Mouse (Mus musculus) intestine, embryonic 14.5 days (tissue): ENCODE data around the gene Abi3bp. TPM values are rescaled to one million over a fixed set of nuclear protein-coding genes. Genes with fewer than 3 reads are reported as not detected.

Experiments used
- ATAC-seq: fragments of 200-750 bp; cut with Nextera tagmentation; replicated peaks from 2 replicates; pipeline ENCODE4 v1.8.0; 2017; ENCODE audit warnings: low read depth, moderate number of reproducible peaks, moderate TSS enrichment, moderate library complexity; ENCODE audit not compliant: low FRiP score, low TSS enrichment
- DNase-seq: peaks from one replicate; pipeline ENCODE4 v3.0.0-alpha.2; 2018; ENCODE audit warnings: low spot score
- H3K27ac ChIP-seq: fragments of 300-500 bp; sonication (generic); 2 replicates; pipeline ENCODE4 v1.5.1; 2014; ENCODE audit warnings: low read depth, mild to moderate bottlenecking, control low read depth
- H3K27me3 ChIP-seq: fragments of 300-500 bp; sonication (generic); replicated peaks from 2 replicates; pipeline ENCODE4 v1.6.1; 2014; ENCODE audit warnings: low read length, control low read depth; ENCODE audit not compliant: control insufficient read depth, insufficient read depth
- H3K36me3 ChIP-seq: fragments of 300-500 bp; sonication (generic); 2 replicates; pipeline ENCODE4 v1.6.1; 2014; ENCODE audit warnings: low read length, control low read depth; ENCODE audit not compliant: control insufficient read depth, insufficient read depth
- H3K4me1 ChIP-seq: fragments of 300-500 bp; sonication (generic); replicated peaks from 2 replicates; pipeline ENCODE4 v1.6.1; 2014; ENCODE audit warnings: low read length, control low read depth, mixed read lengths; ENCODE audit not compliant: control insufficient read depth, insufficient read depth
- H3K4me2 ChIP-seq: fragments of 300-500 bp; sonication (generic); 2 replicates; pipeline ENCODE4 v1.6.1; 2014; ENCODE audit warnings: low read length
- H3K4me3 ChIP-seq: fragments of 300-500 bp; sonication (generic); 2 replicates; pipeline ENCODE4 v1.5.1; 2014; ENCODE audit warnings: low read depth, low read length, control low read depth, mixed read lengths
- H3K9ac ChIP-seq: fragments of 300-500 bp; sonication (generic); 2 replicates; pipeline ENCODE4 v1.6.1; 2014; ENCODE audit warnings: mild to moderate bottlenecking, low read length
- H3K9me3 ChIP-seq: fragments of 300-500 bp; sonication (generic); 2 replicates; pipeline ENCODE4 v1.6.1; 2016; ENCODE audit warnings: low read length, control low read depth; ENCODE audit not compliant: control insufficient read depth
- WGBS: fragments of 180-500 bp; shearing (Covaris S2); extraction: QIAGEN DNeasy Blood & Tissue Kit; methylation state at CpG from one replicate; pipeline ENCODE4 v1.1.7; 2014; 5-methylcytosine and 5-hydroxymethylcytosine counted together
- polyA plus RNA-seq: library from polyadenylated mRNA; unstranded; fragments of >200 nt; fragmentation: Nextera tagmentation; extraction: Ambion mirVana; gene quantifications from 2 replicates; pipeline ENCODE4 v1.2.1, GENCODE M21; 2014

Abi3bp gene
- polyA plus RNA-seq, 1 experiment from 2014 or later, result 12.9 TPM

DNA sequence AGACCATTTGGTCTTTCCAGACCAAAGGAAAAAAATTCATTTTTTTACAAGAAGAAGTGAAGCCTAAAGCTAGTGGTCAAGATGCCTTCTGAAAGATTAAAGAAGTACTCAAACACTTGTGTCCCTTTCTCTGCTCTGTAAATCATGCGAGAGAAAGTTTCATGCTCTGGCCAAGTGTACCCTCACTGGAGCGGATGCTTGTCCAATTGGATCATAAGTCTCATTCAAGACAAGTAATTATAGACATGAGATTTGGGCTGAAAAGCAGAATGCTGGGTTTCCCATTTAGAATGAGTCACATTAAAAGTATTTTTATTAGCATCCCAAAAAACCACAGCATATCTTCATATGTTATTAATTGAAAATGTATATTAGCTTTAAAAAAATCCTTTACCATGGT lies 4.5 kb upstream of the Abi3bp start:
- ATAC-seq (no peak), DNase-seq (no peak)
- Histone ChIP-seq H3K27ac (no peak overlapping the region), H3K9me3 (no peaks in the 10 kb centered on the region), H3K4me2 (no peak overlapping the region), H3K27me3 (no peaks in the 10 kb centered on the region), H3K4me3 (no peak overlapping the region), H3K4me1 (no peaks in the 10 kb centered on the region), H3K9ac (no peak overlapping the region), H3K36me3 (no peaks in the 10 kb centered on the region)
- 97% methylated on average over 2 of the region's 2 CpGs for WGBS

DNA sequence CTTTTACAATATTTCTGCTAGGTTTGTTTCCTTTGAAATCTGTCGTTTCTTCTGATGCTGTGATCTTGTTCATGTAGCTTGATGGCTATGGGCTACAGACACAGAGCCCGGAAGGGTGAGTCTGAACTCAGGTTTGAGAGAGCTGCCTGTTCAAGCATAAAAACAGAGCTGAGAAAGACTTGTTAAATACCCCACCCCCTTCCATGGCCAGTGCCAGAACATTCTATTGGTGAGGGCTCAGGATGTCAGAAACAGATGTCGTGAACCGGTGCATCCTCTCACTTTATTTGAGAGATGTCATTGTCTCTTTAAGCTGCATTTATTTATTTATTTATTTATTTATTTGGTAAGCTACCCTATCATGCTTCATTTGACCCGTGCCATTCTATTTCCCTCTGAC lies 2.0 kb upstream of the Abi3bp start:
- Histone ChIP-seq H3K9ac (no peak overlapping the region), H3K9me3 (no peaks in the 10 kb centered on the region), H3K27me3 (no peaks in the 10 kb centered on the region), H3K4me3 (no peak overlapping the region), H3K27ac (no peak overlapping the region), H3K4me2 (no peak overlapping the region), H3K36me3 (no peaks in the 10 kb centered on the region), H3K4me1 (no peaks in the 10 kb centered on the region)
- DNase-seq (no peak), ATAC-seq (no peak)
- 83% methylated on average over 5 of the region's 5 CpGs for WGBS

DNA sequence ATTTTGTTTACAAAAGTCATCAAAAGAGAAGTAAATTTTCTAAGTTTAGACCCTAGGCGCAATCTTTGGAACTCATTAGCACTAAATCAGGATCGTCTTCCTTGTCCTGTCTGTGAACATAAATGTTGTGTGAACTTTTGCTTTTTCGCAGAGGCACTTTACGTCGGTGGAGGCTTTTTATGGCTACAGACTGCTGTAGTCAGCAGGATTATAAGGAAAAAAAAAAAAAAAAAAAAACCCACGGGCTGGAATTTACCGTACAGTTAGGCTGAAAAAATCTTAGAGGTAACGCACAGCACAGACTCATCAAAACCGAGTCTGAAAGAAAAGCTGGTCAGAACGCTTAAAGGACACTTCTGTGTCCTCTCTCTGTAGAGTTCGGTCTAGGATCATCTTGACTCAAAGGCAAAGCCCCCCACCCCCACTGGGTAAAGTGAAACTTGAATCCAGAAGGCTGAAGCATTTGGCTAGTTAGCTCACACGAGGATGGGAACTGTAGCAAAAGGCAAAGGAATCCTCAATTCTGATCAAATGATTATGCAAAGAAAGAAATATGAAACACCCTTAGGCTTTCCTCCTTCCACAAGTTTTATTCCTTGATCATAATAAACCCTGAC lies 1.0 kb downstream of the Abi3bp start:
- no peaks in the 10 kb centered on the region for H3K27me3 ChIP-seq
- peak overlapping the region; percentile 61 for H3K27ac ChIP-seq
- H3K9me3 ChIP-seq, result no peaks in the 10 kb centered on the region
- H3K4me3 ChIP-seq, result peak overlapping the region; percentile 36
- H3K36me3 ChIP-seq, result no peaks in the 10 kb centered on the region
- DNase-seq (peak; percentile 56), ATAC-seq (no peak)
- peak overlapping the region; percentile 35 for H3K9ac ChIP-seq
- H3K4me2 ChIP-seq, result peak overlapping the region; percentile 58
- no peaks in the 10 kb centered on the region for H3K4me1 ChIP-seq
- WGBS, result 18% methylated on average over 12 of the region's 12 CpGs

DNA sequence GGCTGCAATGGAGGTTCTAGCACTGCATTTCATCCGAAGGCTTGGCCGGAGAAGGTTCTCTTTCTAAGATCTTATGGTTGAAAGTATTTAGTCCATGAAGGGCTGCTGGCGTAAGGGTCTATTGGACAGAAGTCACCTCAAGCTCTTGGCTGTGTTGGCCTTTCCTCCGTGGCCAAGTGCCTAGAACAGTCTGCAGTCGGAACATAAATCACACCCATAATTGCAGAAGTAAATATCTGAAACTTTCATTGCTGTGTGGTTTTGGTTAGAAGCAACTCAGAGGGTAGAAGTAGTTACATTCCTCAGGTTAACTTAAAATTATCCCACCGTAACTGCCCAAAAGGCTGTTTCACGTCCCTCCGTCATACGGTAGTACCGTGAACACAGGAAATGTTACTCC lies 5.8 kb downstream of the Abi3bp start:
- no peak for ATAC-seq
- Histone ChIP-seq H3K4me3 (no peak overlapping the region), H3K27me3 (no peaks in the 10 kb centered on the region), H3K36me3 (no peaks in the 10 kb centered on the region), H3K9me3 (no peaks in the 10 kb centered on the region), H3K4me2 (no peak overlapping the region), H3K27ac (no peak overlapping the region), H3K9ac (no peak overlapping the region), H3K4me1 (no peaks in the 10 kb centered on the region)
- no peak for DNase-seq
- WGBS, result 88% methylated on average over 10 of the region's 10 CpGs

DNA sequence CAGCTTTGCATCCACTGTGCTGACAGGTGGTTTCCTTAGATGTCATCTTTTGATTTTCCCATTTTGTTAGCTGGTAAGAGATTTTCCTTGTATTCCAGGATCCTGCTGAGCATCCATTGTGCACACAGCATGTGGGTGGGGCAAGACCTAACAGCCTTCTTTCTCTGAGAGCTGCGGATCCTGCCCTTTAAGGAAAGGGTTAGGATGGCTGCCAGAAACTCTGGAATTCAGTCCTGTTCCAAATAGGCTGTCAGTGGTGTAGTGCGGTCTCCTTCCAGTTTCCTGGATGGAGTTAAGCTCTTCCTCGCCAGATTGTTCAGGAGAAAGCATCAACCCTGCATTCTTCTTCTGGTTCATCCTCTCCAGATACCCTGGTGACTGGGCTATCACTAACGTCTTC lies 8.8 kb downstream of the Abi3bp start:
- no peak for ATAC-seq
- no peak for DNase-seq

DNA sequence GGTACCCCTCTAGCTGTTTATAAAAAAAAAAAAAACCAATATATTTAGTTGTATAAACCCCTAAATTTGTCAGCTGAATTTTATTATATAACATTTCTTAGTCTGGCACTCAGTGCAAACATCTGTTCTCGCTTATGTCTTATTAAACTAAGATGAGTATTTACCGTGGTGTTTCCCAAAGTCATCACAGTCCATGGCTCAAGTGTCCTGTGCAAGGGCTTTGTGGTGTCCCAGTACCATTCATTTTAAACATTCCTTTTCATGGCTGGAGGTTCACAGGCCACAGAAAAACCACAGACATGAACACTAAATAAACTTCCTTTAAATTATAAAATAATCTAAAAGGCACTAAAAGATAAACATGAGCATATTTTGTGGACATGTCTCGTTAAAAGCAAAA lies 13.2 kb downstream of the Abi3bp start:
- Histone ChIP-seq H3K4me2 (no peak overlapping the region), H3K27ac (no peak overlapping the region), H3K9ac (no peak overlapping the region), H3K36me3 (no peaks in the 10 kb centered on the region), H3K27me3 (no peaks in the 10 kb centered on the region), H3K4me3 (no peak overlapping the region), H3K9me3 (no peaks in the 10 kb centered on the region), H3K4me1 (no peaks in the 10 kb centered on the region)
- WGBS, result 60% methylated on average over 3 of the region's 3 CpGs
- ATAC-seq (no peak), DNase-seq (no peak)

More for the DNA sequence above, 8.8 kb downstream of the Abi3bp start:
- Histone ChIP-seq H3K27me3 (no peaks in the 10 kb centered on the region), H3K27ac (no peak overlapping the region), H3K9me3 (no peaks in the 10 kb centered on the region), H3K4me3 (no peak overlapping the region), H3K36me3 (no peaks in the 10 kb centered on the region), H3K4me2 (peak overlapping the region; percentile 8; the same call in 1 of the 2 replicates), H3K9ac (no peak overlapping the region), H3K4me1 (no peaks in the 10 kb centered on the region)
- 30% methylated on average over 4 of the region's 4 CpGs for WGBS

DNA sequence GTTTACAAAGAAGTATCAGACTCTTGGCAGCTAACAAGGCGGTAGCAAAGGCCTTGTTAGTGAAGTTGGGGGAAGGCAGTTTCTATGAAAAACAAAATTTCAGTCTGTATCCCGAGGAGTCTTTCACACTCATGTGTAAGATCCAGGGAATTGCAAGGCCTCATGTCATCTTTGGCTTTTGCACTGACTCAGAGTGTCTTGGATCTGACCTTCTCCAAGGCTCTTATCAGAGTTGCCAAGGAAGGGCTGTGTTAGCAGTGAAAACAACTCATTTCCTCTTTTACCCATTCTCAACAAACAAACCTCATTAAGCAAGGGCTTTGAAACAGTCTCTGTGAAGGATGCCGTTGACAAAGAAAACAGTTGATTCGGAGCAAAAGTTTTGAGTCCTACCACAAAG lies 17.6 kb downstream of the Abi3bp start:
- Histone ChIP-seq H3K4me3 (no peak overlapping the region), H3K4me2 (no peak overlapping the region), H3K9me3 (no peaks in the 10 kb centered on the region), H3K9ac (no peak overlapping the region), H3K27me3 (no peaks in the 10 kb centered on the region), H3K27ac (no peak overlapping the region), H3K36me3 (no peaks in the 10 kb centered on the region), H3K4me1 (no peaks in the 10 kb centered on the region)
- 75% methylated on average over 4 of the region's 4 CpGs for WGBS
- no peak for DNase-seq
- no peak for ATAC-seq

DNA sequence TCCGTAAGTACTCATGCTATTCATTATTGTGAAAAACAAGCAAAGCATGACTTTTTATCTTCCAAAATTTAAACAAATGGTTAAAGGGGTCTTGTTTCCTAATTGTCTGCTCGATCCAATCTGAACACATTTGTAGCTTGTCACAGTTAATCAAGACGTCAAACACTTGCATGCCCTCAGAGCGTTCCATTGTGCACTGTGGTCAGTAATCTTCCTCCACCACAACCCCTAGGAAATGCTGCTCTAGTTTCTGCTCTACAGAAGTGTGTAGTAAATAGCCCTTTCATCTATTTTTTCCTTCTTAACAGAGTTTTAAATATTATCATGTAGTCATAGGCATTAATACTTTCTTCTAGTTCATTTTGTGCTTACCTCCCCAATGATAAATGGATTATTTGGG lies 19.1 kb downstream of the Abi3bp start:
- ATAC-seq (no peak), DNase-seq (no peak)
- Histone ChIP-seq H3K27ac (no peak overlapping the region), H3K4me1 (0 out of 2 replicates have a peak, but pooled peaks cover 2% of the 10 kb centered on the region), H3K4me3 (no peak overlapping the region), H3K27me3 (no peaks in the 10 kb centered on the region), H3K4me2 (no peak overlapping the region), H3K36me3 (no peaks in the 10 kb centered on the region), H3K9ac (no peak overlapping the region), H3K9me3 (no peaks in the 10 kb centered on the region)
- 67% methylated on average over 4 of the region's 4 CpGs for WGBS

DNA sequence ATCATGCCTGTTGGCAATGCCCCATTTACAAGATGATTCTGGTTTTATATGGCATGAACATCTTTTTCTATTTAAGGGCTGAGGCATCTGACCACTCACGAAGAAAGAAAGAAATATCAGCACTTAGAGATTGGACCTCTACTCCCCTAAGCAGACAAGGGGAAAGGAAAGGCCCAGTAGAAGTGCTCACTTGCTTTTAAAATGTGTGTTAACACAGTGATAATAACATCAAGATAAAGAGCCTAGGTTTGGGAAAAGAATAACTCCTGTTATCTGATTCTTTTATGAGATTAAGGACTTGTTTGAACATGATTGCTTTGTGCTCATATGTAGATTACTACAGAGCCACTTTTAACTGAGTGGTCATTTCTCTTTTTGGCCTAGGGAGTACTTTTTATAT lies 21.0 kb downstream of the Abi3bp start:
- Histone ChIP-seq H3K36me3 (no peaks in the 10 kb centered on the region), H3K27me3 (no peaks in the 10 kb centered on the region), H3K27ac (no peak overlapping the region), H3K4me1 (0 out of 2 replicates have a peak, but pooled peaks cover 3% of the 10 kb centered on the region), H3K9me3 (no peaks in the 10 kb centered on the region), H3K9ac (no peak overlapping the region), H3K4me2 (no peak overlapping the region), H3K4me3 (no peak overlapping the region)
- ATAC-seq (no peak), DNase-seq (no peak)
- 62% methylated on average over 1 of the region's 1 CpGs for WGBS
